Mouse (Mus musculus) ES-E14 (cell line): ENCODE measurements around the gene Tns2.

ENCODE experiments used
- CHD2 ChIP-seq: IDR thresholded peaks from 2 replicates; pipeline ENCODE4 v1.6.1; 2014; ENCODE audit warnings: mild to moderate bottlenecking, low read depth, low read length, inconsistent platforms
- HCFC1 ChIP-seq: IDR thresholded peaks from 2 replicates; pipeline ENCODE4 v1.6.1; 2012; ENCODE audit warnings: low read length, inconsistent platforms, borderline replicate concordance; ENCODE audit not compliant: insufficient read depth
- MAFK ChIP-seq: IDR thresholded peaks from 2 replicates; pipeline ENCODE4 v1.6.1; 2014; ENCODE audit warnings: mild to moderate bottlenecking, low read depth, low read length, inconsistent platforms; ENCODE audit not compliant: insufficient read depth

DNA sequence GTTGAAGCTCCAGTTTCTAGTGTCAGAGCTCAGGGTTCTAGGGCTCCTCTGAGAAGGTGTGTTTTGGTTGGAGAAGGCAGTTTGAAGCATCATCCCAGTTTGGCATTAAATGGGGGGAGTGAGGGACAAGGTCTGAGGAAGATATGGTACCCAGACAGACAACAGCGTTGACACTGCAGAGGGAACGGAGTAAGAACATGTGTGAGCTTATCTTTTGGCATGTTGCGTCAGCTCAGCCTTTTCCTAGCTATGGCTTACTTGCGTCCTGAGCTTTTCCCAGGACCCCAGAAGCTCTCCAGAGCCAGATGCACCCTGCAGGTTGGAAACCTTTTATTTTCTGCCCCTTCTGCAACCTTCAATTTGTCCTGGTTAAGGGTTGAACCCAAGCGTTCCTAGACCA is 45.9 kb downstream of the Tns2 start:
- TF ChIP-seq CHD2 (no peak), MAFK (no peak), HCFC1 (no peak)
